Mouse (Mus musculus) midbrain, embryonic 12.5 days (tissue): ENCODE results near the gene Socs5. TPM values are rescaled to one million over a fixed set of nuclear protein-coding genes. Genes with fewer than 3 reads are reported as not detected.
A peak's percentile ranks its signal among the peaks of the same experiment; 100 is the strongest.

Experiments used
- ATAC-seq: fragments of 200-750 bp; cut with Nextera tagmentation; 2 replicates; pipeline ENCODE4 v1.8.0; 2017; ENCODE audit warnings: low read depth, moderate TSS enrichment, moderate library complexity; ENCODE audit not compliant: low FRiP score
- H3K27ac ChIP-seq: fragments of 300-500 bp; sonication (generic); replicated peaks from 2 replicates; pipeline ENCODE4 v1.5.1; 2016; ENCODE audit warnings: mild to moderate bottlenecking
- H3K27me3 ChIP-seq: fragments of 300-500 bp; sonication (generic); 2 replicates; pipeline ENCODE4 v1.6.1; 2016; ENCODE audit warnings: mild to moderate bottlenecking
- H3K36me3 ChIP-seq: fragments of 300-500 bp; sonication (generic); 2 replicates; pipeline ENCODE4 v1.6.1; 2016
- H3K4me1 ChIP-seq: fragments of 300-500 bp; sonication (generic); 2 replicates; pipeline ENCODE4 v1.6.1; 2016
- H3K4me2 ChIP-seq: fragments of 300-500 bp; sonication (generic); replicated peaks from 2 replicates; pipeline ENCODE4 v1.6.1; 2016; ENCODE audit warnings: mild to moderate bottlenecking, moderate library complexity
- H3K4me3 ChIP-seq: fragments of 300-500 bp; sonication (generic); 2 replicates; pipeline ENCODE4 v1.5.1; 2016; ENCODE audit warnings: mild to moderate bottlenecking
- H3K9ac ChIP-seq: fragments of 300-500 bp; sonication (generic); replicated peaks from 2 replicates; pipeline ENCODE4 v1.6.1; 2016; ENCODE audit warnings: mild to moderate bottlenecking, moderate library complexity
- H3K9me3 ChIP-seq: fragments of 300-500 bp; sonication (generic); 2 replicates; pipeline ENCODE4 v1.6.1; 2016; ENCODE audit warnings: mild to moderate bottlenecking
- WGBS: fragments of 180-500 bp; shearing (Covaris S2); methylation state at CpG from one replicate; pipeline ENCODE4 v1.1.7; 2016; 5-methylcytosine and 5-hydroxymethylcytosine counted together
- polyA plus RNA-seq: library from polyadenylated mRNA; unstranded; fragments of >200 nt; fragmentation: Nextera tagmentation; extraction: Ambion mirVana; gene quantifications from 2 replicates; pipeline ENCODE4 v1.2.1, GENCODE M21; 2016

Socs5 gene
- polyA plus RNA-seq, 1 experiment from 2014 or later: 14.1 TPM

- Histone ChIP-seq H3K4me1 (no peaks in the 10 kb centered on the region), H3K4me2 (no peak overlapping the region), H3K4me3 (no peak overlapping the region), H3K9me3 (no peaks in the 10 kb centered on the region), H3K27me3 (no peaks in the 10 kb centered on the region), H3K9ac (no peak overlapping the region), H3K36me3 (no peaks in the 10 kb centered on the region), H3K27ac (no peak overlapping the region)
- WGBS: 92% methylated on average over 6 of the region's 6 CpGs
- no peak for ATAC-seq
Measured at GRCm38 (mm10) chr17:87085726-87086125, 21.8 kb upstream of the Socs5 start.

- Histone ChIP-seq H3K9me3 (no peaks in the 10 kb centered on the region), H3K27ac (no peak overlapping the region), H3K4me2 (no peak overlapping the region), H3K9ac (no peak overlapping the region), H3K4me3 (no peak overlapping the region), H3K36me3 (no peaks in the 10 kb centered on the region), H3K4me1 (no peaks in the 10 kb centered on the region), H3K27me3 (no peaks in the 10 kb centered on the region)
- 88% methylated on average over 7 of the region's 7 CpGs for WGBS
- no peak for ATAC-seq
Measured at GRCm38 (mm10) chr17:87089296-87089695, 18.2 kb upstream of the Socs5 start.

- 78% methylated on average over 5 of the region's 5 CpGs for WGBS
- H3K9me3 ChIP-seq: no peaks in the 10 kb centered on the region
Measured at GRCm38 (mm10) chr17:87093061-87093460, 14.4 kb upstream of the Socs5 start.

GRCm38 (mm10) chr17:87096951-87097350 is 10.5 kb upstream of the Socs5 start:
- Histone ChIP-seq H3K9ac (no peak overlapping the region), H3K27me3 (no peaks in the 10 kb centered on the region), H3K4me3 (no peak overlapping the region), H3K9me3 (no peaks in the 10 kb centered on the region), H3K27ac (no peak overlapping the region), H3K4me1 (no peaks in the 10 kb centered on the region), H3K36me3 (no peaks in the 10 kb centered on the region), H3K4me2 (no peak overlapping the region)
- 85% methylated on average over 2 of the region's 2 CpGs for WGBS
- no peak for ATAC-seq

More at GRCm38 (mm10) chr17:87093061-87093460, 14.4 kb upstream of the Socs5 start:
- no peak overlapping the region for H3K9ac ChIP-seq
- no peaks in the 10 kb centered on the region for H3K27me3 ChIP-seq
- no peak overlapping the region for H3K4me3 ChIP-seq
- H3K4me2 ChIP-seq: no peak overlapping the region
- H3K36me3 ChIP-seq: no peaks in the 10 kb centered on the region
- no peak overlapping the region for H3K27ac ChIP-seq
- no peaks in the 10 kb centered on the region for H3K4me1 ChIP-seq
- ATAC-seq: no peak

GRCm38 (mm10) chr17:87097576-87097975 is 9.9 kb upstream of the Socs5 start:
- H3K9me3 ChIP-seq: no peaks in the 10 kb centered on the region
- no peak overlapping the region for H3K27ac ChIP-seq
- no peak overlapping the region for H3K4me3 ChIP-seq
- H3K27me3 ChIP-seq: no peaks in the 10 kb centered on the region
- no peaks in the 10 kb centered on the region for H3K4me1 ChIP-seq
- no peak overlapping the region for H3K9ac ChIP-seq
- WGBS: 87% methylated on average over 5 of the region's 5 CpGs
- no peak for ATAC-seq
- H3K36me3 ChIP-seq: no peaks in the 10 kb centered on the region
- no peak overlapping the region for H3K4me2 ChIP-seq

- Histone ChIP-seq H3K4me2 (no peak overlapping the region), H3K27me3 (no peaks in the 10 kb centered on the region), H3K27ac (no peak overlapping the region), H3K36me3 (no peaks in the 10 kb centered on the region), H3K4me1 (0 out of 2 replicates have a peak, but pooled peaks cover under 1% of the 10 kb centered on the region), H3K9me3 (no peaks in the 10 kb centered on the region), H3K9ac (no peak overlapping the region), H3K4me3 (no peak overlapping the region)
- WGBS: 78% methylated on average over 4 of the region's 4 CpGs
- ATAC-seq: no peak
Measured at GRCm38 (mm10) chr17:87100947-87101346, 6.5 kb upstream of the Socs5 start.

- Histone ChIP-seq H3K36me3 (no peaks in the 10 kb centered on the region), H3K4me1 (0 out of 2 replicates have a peak, but pooled peaks cover 8% of the 10 kb centered on the region), H3K4me3 (no peak overlapping the region), H3K4me2 (no peak overlapping the region), H3K9me3 (no peaks in the 10 kb centered on the region), H3K27me3 (no peaks in the 10 kb centered on the region), H3K9ac (no peak overlapping the region), H3K27ac (no peak overlapping the region)
- no peak for ATAC-seq
- WGBS: 81% methylated on average over 8 of the region's 8 CpGs
Measured at GRCm38 (mm10) chr17:87102636-87103035, 4.8 kb upstream of the Socs5 start.

GRCm38 (mm10) chr17:87103060-87103459 is 4.4 kb upstream of the Socs5 start:
- no peak for ATAC-seq
- WGBS: 85% methylated on average over 5 of the region's 5 CpGs
- peaks cover 8% of the 10 kb centered on the region; the same call in 1 of the 2 replicates for H3K4me1 ChIP-seq
- no peak overlapping the region for H3K27ac ChIP-seq
- H3K4me3 ChIP-seq: no peak overlapping the region
- no peaks in the 10 kb centered on the region for H3K9me3 ChIP-seq
- no peaks in the 10 kb centered on the region for H3K36me3 ChIP-seq
- H3K4me2 ChIP-seq: no peak overlapping the region
- no peak overlapping the region for H3K9ac ChIP-seq
- no peaks in the 10 kb centered on the region for H3K27me3 ChIP-seq

GRCm38 (mm10) chr17:87104276-87104675 is 3.2 kb upstream of the Socs5 start:
- 82% methylated on average over 4 of the region's 4 CpGs for WGBS
- Histone ChIP-seq H3K36me3 (no peaks in the 10 kb centered on the region), H3K4me3 (no peak overlapping the region), H3K4me2 (no peak overlapping the region), H3K4me1 (peaks cover 17% of the 10 kb centered on the region; the same call in 1 of the 2 replicates), H3K27ac (no peak overlapping the region), H3K27me3 (no peaks in the 10 kb centered on the region), H3K9me3 (no peaks in the 10 kb centered on the region), H3K9ac (no peak overlapping the region)
- ATAC-seq: no peak

- no peak overlapping the region for H3K4me3 ChIP-seq
- WGBS: 85% methylated on average over 7 of the region's 7 CpGs
- H3K27me3 ChIP-seq: no peaks in the 10 kb centered on the region
- H3K9me3 ChIP-seq: no peaks in the 10 kb centered on the region
- H3K27ac ChIP-seq: no peak overlapping the region
- ATAC-seq: no peak
- H3K9ac ChIP-seq: no peak overlapping the region
- H3K4me2 ChIP-seq: peak overlapping the region; percentile 69
- peaks cover 22% of the 10 kb centered on the region; the same call in 1 of the 2 replicates for H3K4me1 ChIP-seq
- no peaks in the 10 kb centered on the region for H3K36me3 ChIP-seq
Measured at GRCm38 (mm10) chr17:87105941-87106340, 1.5 kb upstream of the Socs5 start.

- Histone ChIP-seq H3K27me3 (no peaks in the 10 kb centered on the region), H3K9me3 (no peaks in the 10 kb centered on the region), H3K4me3 (peak overlapping the region; percentile 86), H3K27ac (peak overlapping the region; percentile 91), H3K36me3 (no peaks in the 10 kb centered on the region), H3K4me1 (peaks cover 22% of the 10 kb centered on the region; the same call in 1 of the 2 replicates), H3K9ac (peak overlapping the region; percentile 83), H3K4me2 (peak overlapping the region; percentile 69)
- peak; percentile 99 for ATAC-seq
- WGBS: under 1% methylated on average over 45 of the region's 51 CpGs
Measured at GRCm38 (mm10) chr17:87106691-87107523, 572 bp upstream of the Socs5 start.

- H3K4me3 ChIP-seq: peak overlapping the region; percentile 86
- peaks cover 22% of the 10 kb centered on the region; the same call in 1 of the 2 replicates for H3K4me1 ChIP-seq
- H3K9me3 ChIP-seq: no peaks in the 10 kb centered on the region
- no peak for ATAC-seq
- H3K4me2 ChIP-seq: peak overlapping the region; percentile 66
- peak overlapping the region; percentile 83; the same call in 1 of the 2 replicates for H3K9ac ChIP-seq
- WGBS: 40% methylated on average over 13 of the region's 13 CpGs
- no peaks in the 10 kb centered on the region for H3K27me3 ChIP-seq
- H3K27ac ChIP-seq: no peak overlapping the region
- no peaks in the 10 kb centered on the region for H3K36me3 ChIP-seq
Measured at GRCm38 (mm10) chr17:87108507-87109292, 1.2 kb downstream of the Socs5 start.
